Mouse (Mus musculus) monocyte, adult 5-6 weeks (primary cell): ENCODE data around the gene Celf3. TPM values are rescaled to one million over a fixed set of nuclear protein-coding genes. Genes with fewer than 3 reads are reported as not detected.
A peak's percentile ranks its signal among the peaks of the same experiment; 100 is the strongest.

Source experiments
- ATAC-seq: fragments of 153-309, 156-312 bp; replicated peaks from 2 replicates; pipeline ENCODE4 v1.8.0; 2017; ENCODE audit warnings: mild to moderate bottlenecking; ENCODE audit not compliant: low TSS enrichment, insufficient number of reproducible peaks, severe bottlenecking, poor library complexity, low FRiP score
- total RNA-seq: library from RNA; stranded (forward); fragments of 200-1000, 200-491, 200-594 nt; gene quantifications from 3 replicates; pipeline ENCODE4 v1.2.3, GENCODE M21; 2017

The Celf3 gene
- total RNA-seq, 1 experiment from 2014 or later = not detected

DNA sequence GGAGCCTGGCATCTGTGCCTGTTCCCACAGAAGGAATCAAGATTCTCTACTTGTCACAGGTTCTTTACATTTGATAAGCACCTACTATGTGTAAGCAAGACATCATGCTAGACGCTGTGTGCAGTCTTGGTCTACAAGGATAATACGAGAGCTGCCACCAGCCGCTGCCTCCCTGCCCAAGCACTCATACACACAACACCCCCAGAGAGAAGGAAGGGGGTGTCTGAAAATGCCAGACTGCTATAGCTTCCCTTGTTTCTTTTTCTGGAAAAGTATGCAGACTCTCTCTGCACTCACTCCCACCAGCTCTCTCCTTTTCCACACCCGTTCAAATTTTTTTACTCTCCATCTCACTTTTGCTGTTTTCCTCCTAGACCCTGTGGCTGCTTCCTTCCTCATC is 651 bp upstream of the Celf3 start:
- ATAC-seq = no peak

DNA sequence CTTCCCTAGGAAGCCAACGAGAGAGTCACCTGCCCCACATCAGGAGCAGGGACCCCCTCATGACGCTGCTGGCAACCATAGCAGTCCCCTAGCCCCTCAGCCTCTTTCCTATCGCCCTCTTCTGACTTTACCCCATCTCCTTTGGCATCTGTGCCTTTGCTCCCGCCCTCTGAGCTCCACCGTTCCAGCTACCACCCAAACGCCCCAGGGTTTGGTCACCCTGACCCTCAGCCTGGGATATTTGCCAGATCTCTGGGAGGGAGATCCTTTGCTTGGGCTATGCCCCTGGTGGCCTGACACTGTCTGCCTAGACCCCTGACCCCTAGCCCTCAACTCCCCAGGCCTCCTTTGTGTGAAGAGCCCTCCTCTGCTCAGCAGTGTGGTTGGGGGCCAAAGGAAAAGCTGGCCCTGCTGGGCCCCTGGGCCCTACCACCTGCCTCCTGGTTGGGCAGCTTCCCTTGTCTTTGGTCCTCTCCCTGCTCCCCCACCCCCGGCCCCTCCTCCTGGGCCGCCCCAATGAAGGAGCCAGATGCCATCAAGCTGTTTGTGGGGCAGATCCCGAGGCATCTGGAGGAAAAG is 585 bp downstream of the Celf3 start:
- ATAC-seq = no peak

DNA sequence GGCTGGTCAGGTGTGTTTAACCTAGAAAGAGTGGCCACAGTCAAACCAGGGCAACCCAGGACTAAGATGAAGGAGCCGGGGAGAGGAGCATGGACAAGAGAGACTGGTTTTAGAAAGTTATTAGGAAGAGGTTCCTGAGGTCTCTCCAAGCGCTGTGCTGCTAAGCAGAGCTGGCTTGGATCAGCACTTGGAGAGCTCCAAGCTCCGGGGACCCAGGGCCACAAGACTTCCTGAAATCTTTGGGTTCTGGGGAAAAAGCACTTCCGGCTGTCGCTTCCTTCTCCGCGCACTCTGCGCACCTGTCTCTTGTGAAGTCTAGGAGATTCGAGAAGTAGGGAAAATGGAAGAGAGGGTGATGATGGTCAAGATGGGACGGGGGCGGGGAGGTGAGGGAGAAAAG is 1.5 kb downstream of the Celf3 start:
- ATAC-seq = no peak

DNA sequence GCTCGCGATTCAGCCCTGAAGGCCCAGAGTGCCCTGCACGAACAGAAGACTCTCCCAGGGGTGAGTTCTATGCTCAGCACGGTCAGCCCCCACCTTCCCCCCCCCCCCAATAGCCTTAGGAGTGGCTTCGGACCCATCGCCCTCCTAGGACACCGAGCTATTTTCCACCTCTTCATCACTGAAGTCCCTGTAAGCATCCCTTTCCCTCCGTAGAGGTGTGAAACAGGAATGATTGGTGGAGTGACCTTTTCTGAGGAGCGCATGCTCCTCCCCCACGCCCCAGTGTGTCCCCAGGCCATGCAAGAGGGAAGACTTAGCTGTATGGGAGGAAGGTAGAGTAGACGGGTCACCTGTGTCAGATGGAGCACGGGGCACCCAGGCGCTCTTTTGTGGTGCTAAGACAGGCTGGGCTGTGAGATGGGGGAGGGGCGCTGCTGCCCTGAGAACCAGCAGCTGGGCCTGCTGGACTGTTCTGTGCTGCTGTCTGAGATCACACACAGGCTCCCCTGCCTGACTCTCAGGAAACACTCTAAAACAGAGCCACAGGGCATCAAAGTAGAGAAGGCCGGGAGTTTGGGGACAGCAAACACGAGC is 2.3 kb downstream of the Celf3 start, which contains the start of gene Riiad1:
Gene Riiad1 (minus strand): TSS at position 51 of the 594 bp plus-strand sequence.
- ATAC-seq = no peak

DNA sequence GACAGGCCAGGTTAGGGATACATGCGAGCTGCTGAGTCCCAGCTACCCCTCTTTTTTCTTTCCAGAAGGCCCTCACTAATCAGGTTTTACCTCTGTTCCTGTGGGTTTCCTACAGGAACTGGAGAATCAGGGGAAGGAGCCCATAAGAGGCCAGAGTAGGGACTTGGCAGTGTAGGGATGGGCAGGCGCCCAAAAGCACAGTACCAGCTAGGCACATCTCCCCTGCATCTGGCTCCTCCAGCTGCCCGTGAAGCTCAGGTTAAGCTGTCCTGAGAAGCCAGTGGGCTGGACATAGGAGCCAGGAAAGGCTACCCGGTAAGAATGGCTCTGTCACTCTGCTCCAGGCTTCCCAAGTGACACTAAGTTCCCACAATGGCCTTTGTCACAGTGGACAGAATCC is 3.3 kb downstream of the Celf3 start:
- ATAC-seq = no peak

DNA sequence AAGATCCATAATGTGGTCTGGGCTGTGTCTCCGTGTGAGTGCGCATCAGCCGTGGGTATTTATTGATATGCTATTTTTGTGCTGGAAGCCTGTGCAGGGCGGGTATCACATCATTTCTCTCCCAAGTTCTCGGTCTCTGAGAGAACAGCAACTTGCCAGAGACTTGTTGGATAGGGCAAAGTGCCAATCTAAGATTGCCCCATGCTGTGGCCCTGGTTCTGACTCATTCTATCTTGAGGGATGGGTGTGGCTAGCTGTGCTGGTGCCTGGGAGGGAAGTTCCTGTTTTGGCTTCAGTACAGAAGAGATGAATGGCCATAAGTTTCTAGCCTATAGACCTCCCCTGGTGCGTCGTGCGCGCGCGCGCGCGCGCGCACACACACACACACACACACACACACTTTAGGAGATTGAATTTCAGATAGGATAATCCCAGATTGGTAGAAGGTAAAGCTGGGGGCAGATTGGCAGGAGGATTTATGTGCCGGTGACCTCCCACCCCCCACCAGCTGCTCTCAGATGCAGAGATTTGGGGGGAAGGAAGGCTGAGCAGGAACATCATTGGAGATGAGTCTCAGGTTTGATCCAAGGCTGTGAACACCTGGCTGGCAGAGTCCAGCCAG is 4.8 kb downstream of the Celf3 start:
- peak; percentile 88 for ATAC-seq

DNA sequence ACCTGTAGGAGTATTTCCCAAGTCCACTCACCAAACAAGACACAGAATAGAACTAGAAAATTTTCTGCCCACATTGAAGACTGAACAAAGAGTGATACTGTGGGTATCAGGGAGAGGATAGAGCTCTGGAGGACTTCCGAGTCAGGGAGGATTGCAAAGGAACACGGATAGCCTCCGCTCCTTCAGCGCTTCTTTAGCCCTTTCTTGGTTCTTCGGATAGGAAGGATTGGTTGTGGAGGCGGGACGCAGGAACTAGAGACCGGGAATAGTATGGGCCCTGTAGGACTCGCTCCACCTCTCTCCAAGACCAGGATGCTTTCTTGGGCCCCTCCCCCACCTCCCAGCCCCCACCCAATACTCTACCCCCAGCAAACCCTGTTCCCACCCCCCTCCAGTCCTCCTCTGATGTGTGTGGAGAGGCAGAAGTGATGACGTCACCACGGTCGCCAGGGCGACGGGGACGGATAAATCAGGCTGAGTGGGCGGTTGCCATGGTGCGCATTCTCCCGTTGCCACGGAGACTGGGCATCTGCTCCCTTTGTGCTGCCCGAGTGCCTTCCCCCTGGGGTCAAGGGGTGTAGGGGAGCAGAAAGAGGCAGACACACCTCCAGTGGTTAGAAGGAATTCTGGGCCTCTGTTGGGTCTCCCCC is 5.8 kb downstream of the Celf3 start:
- no peak for ATAC-seq

DNA sequence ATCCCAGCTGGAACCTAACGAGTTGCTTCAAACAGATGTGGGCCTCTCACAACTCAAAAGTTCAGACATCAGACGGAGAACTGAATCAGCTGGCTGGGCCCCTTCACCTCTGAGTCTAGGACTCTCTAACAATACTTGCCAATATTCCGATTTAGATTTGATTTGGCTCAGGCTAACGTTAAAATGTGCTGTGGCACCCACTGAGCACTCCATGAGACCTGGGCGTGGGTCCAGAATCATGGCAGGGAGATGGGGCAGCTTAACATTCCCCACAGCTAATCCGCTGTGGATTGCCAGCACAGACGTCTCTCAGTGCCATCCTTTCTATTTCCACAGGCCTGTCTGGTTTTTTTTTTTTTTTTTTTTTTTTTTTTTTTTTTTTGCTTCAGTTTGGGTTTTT is 7.8 kb downstream of the Celf3 start:
- ATAC-seq = no peak

DNA sequence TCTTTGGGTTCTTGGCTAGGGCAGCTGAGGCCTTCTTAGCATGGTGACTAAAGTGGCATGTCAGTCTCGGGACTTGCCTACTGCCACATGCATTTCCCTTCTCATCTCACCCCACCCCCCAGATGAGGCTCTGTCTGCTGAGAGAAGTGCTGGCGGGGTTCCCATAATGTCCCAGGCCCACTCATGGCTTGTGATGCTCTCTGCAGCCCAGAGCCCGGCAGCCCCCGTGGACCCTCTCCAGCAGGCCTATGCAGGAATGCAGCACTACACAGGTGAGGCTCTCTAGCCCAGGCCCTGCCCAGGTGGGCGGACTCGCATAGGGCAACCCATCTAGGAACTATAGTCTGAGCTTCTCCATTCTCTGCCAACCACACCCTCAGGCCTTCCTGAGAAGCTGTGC is 9.5 kb downstream of the Celf3 start:
- no peak for ATAC-seq

DNA sequence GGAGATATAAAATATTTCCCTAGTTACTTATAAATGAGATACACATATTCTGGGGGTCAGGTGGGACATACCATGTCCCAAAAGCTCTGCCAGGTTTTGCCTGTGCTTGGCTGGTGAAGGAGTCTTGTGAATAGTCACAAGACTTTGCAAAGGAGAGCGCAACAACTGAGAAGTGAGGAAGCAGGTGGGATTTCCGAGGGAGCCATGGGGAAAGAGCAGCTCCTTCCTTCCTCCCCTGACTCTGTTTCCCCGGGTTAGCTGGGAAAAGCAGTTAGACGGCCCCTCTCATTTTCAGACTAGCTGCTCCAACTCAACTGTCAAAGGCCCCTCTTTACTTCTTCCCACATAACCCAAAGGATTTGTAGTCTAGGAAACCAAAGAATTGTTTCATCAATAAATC is 19.1 kb downstream of the Celf3 start:
- ATAC-seq = no peak

DNA sequence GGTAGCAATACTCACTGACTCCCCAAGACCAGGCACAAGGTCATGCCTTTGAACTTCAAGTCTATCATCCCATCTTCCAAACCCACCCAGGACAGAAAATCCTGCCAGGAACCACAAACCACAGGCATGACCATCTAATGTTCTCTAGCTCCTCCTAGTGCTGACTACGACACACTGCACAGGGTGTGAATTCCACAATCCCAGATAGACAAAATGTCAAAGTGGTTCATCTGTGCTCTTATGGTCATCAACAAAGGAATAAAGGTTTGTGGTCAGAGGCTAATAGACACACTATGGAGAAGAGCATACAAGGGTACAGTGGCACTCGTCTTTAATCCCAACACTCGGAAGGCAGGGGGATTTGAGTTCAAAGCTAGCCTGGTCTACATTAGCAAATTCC is 24.1 kb downstream of the Celf3 start:
- ATAC-seq = peak; percentile 53; the same call in 1 of the 2 replicates

DNA sequence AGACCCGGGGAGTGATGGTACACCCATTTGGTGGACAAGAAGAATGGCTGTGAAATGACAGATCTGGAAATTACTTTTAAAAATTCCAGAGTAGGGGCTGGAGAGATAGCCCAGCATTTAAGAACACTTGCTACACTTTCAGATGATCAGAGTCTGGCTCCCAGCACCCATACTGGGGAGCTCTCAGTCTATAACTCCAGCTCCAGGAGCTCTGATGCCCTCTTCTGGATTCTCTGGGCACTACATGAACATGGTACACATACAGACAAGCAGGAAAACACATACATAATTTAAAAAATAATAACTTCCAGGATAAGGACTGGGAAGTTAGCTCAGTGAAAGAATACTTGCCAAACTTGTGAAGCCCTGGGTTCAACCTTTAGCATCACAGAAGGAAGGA is 28.6 kb downstream of the Celf3 start:
- no peak for ATAC-seq

DNA sequence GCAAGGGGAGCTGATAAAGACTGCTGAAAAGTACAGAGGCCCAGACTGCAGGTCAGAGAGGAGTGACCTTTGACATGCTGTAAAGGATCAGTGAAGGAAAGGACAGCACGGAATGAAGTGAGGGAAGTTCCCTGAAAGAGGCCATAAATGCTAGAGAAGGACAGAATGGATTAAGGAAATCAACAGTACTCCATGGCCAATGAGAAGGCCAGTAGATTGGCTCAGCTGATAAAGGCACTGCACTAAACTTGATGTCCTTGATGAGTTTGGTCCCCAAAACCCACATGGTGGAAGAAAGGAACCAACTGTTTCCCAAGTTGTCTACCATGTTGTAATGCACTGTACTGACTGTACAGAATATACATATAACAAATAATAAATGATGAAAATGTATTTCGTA is 48.6 kb downstream of the Celf3 start:
- ATAC-seq = no peak

DNA sequence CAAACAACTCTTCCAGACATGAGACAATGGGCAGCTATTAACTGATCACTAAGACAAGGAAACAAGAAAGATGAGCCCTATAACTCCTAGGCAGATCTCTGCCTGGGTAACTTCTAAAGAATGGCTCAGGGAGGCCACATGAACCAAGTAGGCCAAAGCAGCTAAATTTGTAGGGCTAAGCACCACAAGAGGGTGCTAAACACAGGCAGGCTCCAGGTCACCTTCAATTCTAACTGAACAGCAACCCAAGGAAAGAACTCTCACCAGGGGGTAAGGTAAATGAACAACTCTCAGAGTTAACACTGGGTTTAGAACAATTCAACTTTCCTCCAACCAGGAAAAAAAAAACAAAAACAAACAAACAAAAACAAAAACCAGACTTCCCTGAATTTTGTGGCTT is 55.9 kb downstream of the Celf3 start:
- ATAC-seq = no peak

DNA sequence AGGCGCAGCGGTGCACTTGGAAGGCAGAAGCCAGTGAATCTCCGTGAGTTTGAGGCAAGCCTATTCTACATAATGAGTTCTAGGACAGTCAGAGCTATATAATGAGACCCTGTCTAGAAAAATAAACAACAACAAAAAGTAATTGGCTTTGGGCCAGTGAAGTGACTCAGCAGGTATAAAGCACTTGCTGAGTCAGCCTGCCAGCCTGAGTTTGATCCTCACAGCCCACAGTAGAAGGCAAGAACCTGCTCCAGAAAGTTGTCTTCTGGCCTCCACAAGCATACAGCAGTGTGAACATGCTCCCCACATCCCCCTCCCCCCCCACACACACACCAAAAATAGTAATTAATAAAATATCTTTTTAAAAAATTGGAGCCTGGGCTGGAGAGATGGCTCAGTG is 59.1 kb downstream of the Celf3 start:
- ATAC-seq = no peak

Other genes with a start within 250 kb of the Celf3 start
- gene Gm4778, start 214.3 kb upstream of the Celf3 start, total RNA-seq = not detected in 3 replicates
- 1.9 to 5.4 TPM (median 3.7 TPM) in 3 replicates for gene Them4, start 168.2 kb upstream of the Celf3 start, total RNA-seq
- gene Them5, start 136.2 kb upstream of the Celf3 start, total RNA-seq = not detected in 3 replicates
- gene C2cd4d, start 115.9 kb upstream of the Celf3 start, total RNA-seq = not detected in 3 replicates
- gene Rorc, start 105.5 kb upstream of the Celf3 start, total RNA-seq = 0.38 TPM in 1 of 3 replicates, not detected in the others
- not detected in 3 replicates for gene Lingo4, start 79.8 kb upstream of the Celf3 start, total RNA-seq
- gene Tdrkh, start 65.0 kb upstream of the Celf3 start, total RNA-seq = 1.2 to 4.4 TPM (median 2.8 TPM) in 3 replicates
- gene Mrpl9, start 35.0 kb upstream of the Celf3 start, total RNA-seq = 54.6 to 77.8 TPM (median 70.4 TPM) in 3 replicates
- 0.43 TPM in 1 of 3 replicates, not detected in the others for gene Oaz3, start 34.4 kb upstream of the Celf3 start, total RNA-seq
- 1.8 to 2.2 TPM in 2 of 3 replicates, not detected in the other for gene Riiad1, start 2.0 kb downstream of the Celf3 start, total RNA-seq
- gene Snx27, start 104.4 kb downstream of the Celf3 start, total RNA-seq = 28.7 to 47.9 TPM (median 47.5 TPM) in 3 replicates
- not detected in 3 replicates for gene Gm10972, start 164.8 kb downstream of the Celf3 start, total RNA-seq
- 1.8 to 6.3 TPM (median 4.6 TPM) in 3 replicates for gene Tuft1, start 180.6 kb downstream of the Celf3 start, total RNA-seq
- gene Selenbp2, start 215.3 kb downstream of the Celf3 start, total RNA-seq = not detected in 3 replicates